Mouse (Mus musculus) neural tube, embryonic 15.5 days (tissue): ENCODE data around the gene Tbcd. TPM values are rescaled to one million over a fixed set of nuclear protein-coding genes. Genes with fewer than 3 reads are reported as not detected.

Experiments
- ATAC-seq: fragments of 200-750 bp; cut with Nextera tagmentation; 2 replicates; pipeline ENCODE4 v1.8.0; 2017; ENCODE audit warnings: mild to moderate bottlenecking, moderate TSS enrichment, moderate library complexity; ENCODE audit not compliant: low FRiP score
- H3K27ac ChIP-seq: fragments of 300-500 bp; sonication (generic); replicated peaks from 2 replicates; pipeline ENCODE4 v1.5.1; 2015; ENCODE audit warnings: mild to moderate bottlenecking, inconsistent platforms
- H3K27me3 ChIP-seq: fragments of 300-500 bp; sonication (generic); replicated peaks from 2 replicates; pipeline ENCODE4 v1.6.1; 2015; ENCODE audit warnings: inconsistent platforms
- H3K36me3 ChIP-seq: fragments of 300-500 bp; sonication (generic); 2 replicates; pipeline ENCODE4 v1.6.1; 2015; ENCODE audit warnings: inconsistent platforms
- H3K4me1 ChIP-seq: fragments of 300-500 bp; sonication (generic); 2 replicates; pipeline ENCODE4 v1.6.1; 2015; ENCODE audit warnings: inconsistent platforms
- H3K4me2 ChIP-seq: fragments of 300-500 bp; sonication (generic); 2 replicates; pipeline ENCODE4 v1.6.1; 2015; ENCODE audit warnings: inconsistent platforms, mild to moderate bottlenecking, moderate library complexity
- H3K4me3 ChIP-seq: fragments of 300-500 bp; sonication (generic); replicated peaks from 2 replicates; pipeline ENCODE4 v1.5.1; 2015; ENCODE audit warnings: mild to moderate bottlenecking, inconsistent platforms
- H3K9ac ChIP-seq: fragments of 300-500 bp; sonication (generic); replicated peaks from 2 replicates; pipeline ENCODE4 v1.6.1; 2015; ENCODE audit warnings: mild to moderate bottlenecking, inconsistent platforms
- H3K9me3 ChIP-seq: fragments of 300-500 bp; sonication (generic); replicated peaks from 2 replicates; pipeline ENCODE4 v1.6.1; 2016; ENCODE audit warnings: inconsistent platforms
- WGBS: fragments of 180-500 bp; shearing (Covaris S2); methylation state at CpG from one replicate; pipeline ENCODE4 v1.1.7; 2015; ENCODE audit warnings: mixed read lengths; 5-methylcytosine and 5-hydroxymethylcytosine counted together
- polyA plus RNA-seq: library from polyadenylated mRNA; unstranded; fragments of >200 nt; fragmentation: Nextera tagmentation; extraction: Ambion mirVana; gene quantifications from 2 replicates; pipeline ENCODE4 v1.2.1, GENCODE M21; 2015

The Tbcd gene
- polyA plus RNA-seq, 1 experiment from 2014 or later, result 56.8 TPM

DNA sequence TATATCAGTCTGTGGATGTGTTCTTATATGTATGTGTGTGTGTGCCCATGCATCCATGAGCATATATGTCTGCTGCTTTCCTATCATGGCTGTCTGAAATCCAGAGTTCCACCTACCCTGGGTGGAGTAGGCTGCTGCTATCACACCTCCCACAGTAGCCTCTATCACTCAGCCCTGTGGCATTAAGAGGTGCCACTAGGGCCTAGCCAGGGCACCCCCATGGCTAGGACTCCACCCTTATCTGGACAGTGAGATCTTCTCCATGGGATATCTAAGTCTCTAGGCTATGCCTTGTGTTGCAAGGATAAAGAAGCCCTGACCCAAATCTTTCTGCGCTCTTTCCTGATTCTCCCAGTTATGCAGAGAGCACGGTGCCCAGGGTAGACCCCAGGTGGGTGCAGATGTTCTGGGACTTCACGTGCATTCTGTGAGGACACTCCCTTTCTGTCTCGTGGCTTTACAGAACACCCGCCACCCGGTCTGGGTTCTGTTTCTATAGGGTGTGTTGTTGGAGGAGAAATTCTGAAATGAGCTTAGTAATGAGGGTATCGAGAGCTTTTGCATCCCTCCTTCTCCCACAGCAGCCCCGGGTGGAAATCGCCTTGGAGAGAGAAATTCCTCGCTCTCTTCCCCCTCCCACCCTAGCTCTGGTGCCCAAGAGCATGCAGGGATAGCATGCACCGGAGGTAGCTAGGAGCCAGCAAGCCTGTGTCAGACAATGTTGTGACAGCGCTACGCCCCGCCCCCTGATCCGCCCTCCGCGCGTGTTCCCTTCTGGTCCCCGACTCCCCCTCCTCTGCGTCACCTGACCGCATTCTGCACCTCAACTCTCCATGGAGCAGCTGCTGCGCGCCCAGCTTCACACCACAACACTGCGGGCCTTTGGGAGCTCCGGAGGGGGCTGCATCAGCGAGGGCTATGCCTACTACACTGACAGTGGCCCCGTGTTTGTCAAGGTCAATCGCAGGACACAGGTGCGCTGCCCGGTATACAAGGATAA, 17.3 kb upstream of the Tbcd start, which contains the start of gene Fn3k:
Gene Fn3k, plus strand, starts transcription at position 758 of the 1,000 bp plus-strand sequence.
- 4% methylated on average over 30 of the region's 30 CpGs for WGBS
- Histone ChIP-seq H3K4me2 (peak within 1 kb of the TSS; percentile 83), H3K27me3 (no peaks in the 10 kb centered on the region), H3K9me3 (no peaks in the 10 kb centered on the region), H3K9ac (peak within 1 kb of the TSS; percentile 61), H3K27ac (peak within 1 kb of the TSS; percentile 80), H3K36me3 (peaks cover 8% of the 10 kb centered on the region), H3K4me1 (peaks cover 26% of the 10 kb centered on the region), H3K4me3 (peak within 1 kb of the TSS; percentile 53)
- ATAC-seq, result peak; percentile 98

DNA sequence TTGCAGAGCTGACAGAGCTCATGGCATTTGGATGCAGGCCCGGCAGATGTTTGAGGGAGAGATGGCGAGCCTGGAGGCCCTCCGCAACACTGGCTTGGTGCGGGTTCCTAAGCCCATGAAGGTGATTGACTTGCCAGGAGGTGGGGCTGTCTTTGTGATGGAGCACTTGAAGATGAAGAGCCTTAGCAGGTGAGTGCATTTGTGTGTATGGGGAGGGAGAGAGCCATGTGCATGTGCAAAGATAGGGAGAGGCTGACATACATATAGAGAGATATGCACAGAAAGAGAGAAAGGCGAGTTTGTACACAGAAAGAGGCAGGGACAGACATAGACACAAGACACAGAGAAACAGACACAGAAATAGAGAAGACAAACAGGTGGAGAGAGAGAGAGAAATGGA, 14.5 kb upstream of the Tbcd start:
- Histone ChIP-seq H3K27ac (no peak overlapping the region), H3K9ac (no peak overlapping the region), H3K4me2 (no peak overlapping the region), H3K4me1 (peaks cover 26% of the 10 kb centered on the region), H3K4me3 (no peak overlapping the region), H3K9me3 (no peaks in the 10 kb centered on the region), H3K27me3 (no peaks in the 10 kb centered on the region), H3K36me3 (no peaks in the 10 kb centered on the region)
- 83% methylated on average over 5 of the region's 5 CpGs for whole genome bisulfite sequencing
- ATAC-seq, result no peak

DNA sequence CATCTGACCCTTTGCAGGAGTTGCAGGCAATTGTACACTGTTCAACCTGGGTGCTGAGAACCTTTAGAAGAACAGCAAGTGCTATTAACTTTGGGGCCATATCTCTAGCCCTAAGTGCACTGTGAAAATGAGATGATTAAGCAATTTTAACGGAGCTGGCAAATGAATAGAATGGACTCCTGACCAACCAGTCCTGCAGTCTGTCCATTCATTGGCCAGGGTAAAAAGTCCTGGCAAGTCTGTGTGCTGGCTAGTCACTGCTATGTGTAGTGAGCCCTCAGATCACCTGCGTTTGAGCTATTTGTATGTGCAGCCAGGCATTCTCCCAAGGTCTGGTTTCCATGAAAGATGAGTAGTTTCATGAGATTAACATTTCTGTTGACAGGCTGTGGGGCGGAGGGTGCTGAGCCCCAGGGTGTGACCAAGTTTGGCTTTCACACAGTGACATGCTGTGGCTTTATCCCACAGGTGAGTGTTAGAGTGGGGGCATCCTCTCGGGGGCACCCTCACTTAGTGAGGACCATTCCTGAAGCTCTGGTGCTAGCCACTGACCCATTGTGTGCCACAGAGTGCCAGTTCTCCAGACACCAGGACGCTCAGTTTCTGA, 12.0 kb upstream of the Tbcd start:
- Histone ChIP-seq H3K9ac (no peak overlapping the region), H3K36me3 (no peaks in the 10 kb centered on the region), H3K27ac (no peak overlapping the region), H3K9me3 (no peaks in the 10 kb centered on the region), H3K4me2 (no peak overlapping the region), H3K27me3 (no peaks in the 10 kb centered on the region), H3K4me1 (peaks cover 10% of the 10 kb centered on the region), H3K4me3 (no peak overlapping the region)
- WGBS, result 75% methylated on average over 5 of the region's 5 CpGs
- ATAC-seq, result no peak

DNA sequence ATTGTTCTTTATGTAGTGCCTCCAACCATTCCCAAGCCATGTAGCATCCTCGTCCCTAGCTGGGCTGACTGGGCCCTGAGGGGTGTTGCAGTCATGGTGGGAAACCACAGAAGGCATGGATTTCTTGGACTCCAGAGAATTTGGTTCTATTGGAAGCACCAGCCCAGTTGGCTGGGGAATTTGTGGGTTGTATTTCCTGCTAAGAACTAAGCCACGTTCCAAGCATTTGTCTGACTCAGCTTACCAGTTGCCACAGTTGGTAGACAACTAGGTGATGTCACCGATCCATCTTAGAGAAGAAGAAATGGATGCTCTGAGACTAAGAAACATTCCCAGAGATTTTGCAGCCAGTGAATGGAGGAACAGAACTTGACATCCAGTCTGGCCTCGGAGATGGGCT, 10.1 kb upstream of the Tbcd start:
- no peak overlapping the region for H3K4me2 ChIP-seq
- H3K9me3 ChIP-seq, result no peaks in the 10 kb centered on the region
- no peaks in the 10 kb centered on the region; the same call in 1 of the 2 replicates for H3K4me1 ChIP-seq
- 89% methylated on average over 4 of the region's 4 CpGs for WGBS
- H3K4me3 ChIP-seq, result no peak overlapping the region
- no peaks in the 10 kb centered on the region for H3K27me3 ChIP-seq
- no peak for ATAC-seq
- H3K9ac ChIP-seq, result no peak overlapping the region
- no peaks in the 10 kb centered on the region for H3K36me3 ChIP-seq
- no peak overlapping the region for H3K27ac ChIP-seq

DNA sequence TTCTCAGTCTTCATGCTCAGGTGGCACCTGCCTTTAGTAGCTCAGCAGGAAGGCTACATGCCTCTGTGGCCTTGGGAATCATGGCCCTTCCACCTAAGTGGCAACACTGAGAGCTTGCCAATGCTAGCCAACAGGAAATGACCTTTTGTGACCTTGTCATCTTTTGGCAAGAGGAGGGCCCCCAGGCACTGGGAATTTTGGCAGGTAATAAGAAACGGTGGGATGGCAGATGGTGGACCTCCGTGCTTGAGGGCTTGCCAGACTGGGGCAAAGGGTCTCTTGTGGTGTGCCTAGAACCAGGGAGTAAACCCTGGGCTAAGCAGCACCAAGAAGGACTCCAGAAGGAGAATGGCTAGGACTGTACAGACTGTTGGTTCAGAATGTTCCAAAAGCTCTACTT, 9.7 kb upstream of the Tbcd start:
- Histone ChIP-seq H3K4me2 (no peak overlapping the region), H3K9ac (no peak overlapping the region), H3K36me3 (no peaks in the 10 kb centered on the region), H3K4me3 (no peak overlapping the region), H3K4me1 (no peaks in the 10 kb centered on the region; the same call in 1 of the 2 replicates), H3K27me3 (no peaks in the 10 kb centered on the region), H3K9me3 (no peaks in the 10 kb centered on the region), H3K27ac (no peak overlapping the region)
- no peak for ATAC-seq
- 78% methylated on average over 2 of the region's 2 CpGs for WGBS

DNA sequence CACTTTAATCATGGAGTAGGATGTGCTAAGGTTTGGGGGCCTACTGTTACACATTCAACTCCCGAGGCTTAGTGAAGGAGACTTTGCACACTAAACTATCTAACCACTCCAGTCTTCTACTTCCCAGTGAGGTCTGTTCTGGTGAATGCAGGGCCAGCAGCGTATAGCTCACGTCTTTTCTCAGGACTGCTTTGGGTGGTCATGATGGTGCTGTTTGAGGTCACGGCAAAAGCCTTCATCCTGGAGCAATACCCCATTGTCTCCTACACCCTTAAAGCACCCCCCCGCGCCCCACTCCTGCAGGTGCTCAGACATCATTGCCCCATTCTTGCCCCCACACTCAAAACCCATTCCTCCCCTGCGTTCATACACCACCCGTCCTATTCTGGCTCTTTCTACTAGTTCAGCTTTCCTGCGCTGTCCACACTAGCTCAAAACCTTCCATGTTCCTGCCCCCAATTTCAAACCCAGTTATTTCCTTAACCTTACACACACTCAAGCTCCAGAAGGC, 478 bp upstream of the Tbcd start:
- peak; percentile 26 for ATAC-seq
- Histone ChIP-seq H3K4me1 (peaks cover 25% of the 10 kb centered on the region), H3K36me3 (no peaks in the 10 kb centered on the region), H3K9ac (peak overlapping the region; percentile 71), H3K4me3 (peak overlapping the region; percentile 80), H3K4me2 (peak overlapping the region; percentile 75), H3K9me3 (no peaks in the 10 kb centered on the region), H3K27me3 (no peaks in the 10 kb centered on the region), H3K27ac (peak overlapping the region; percentile 83)
- WGBS, result 14% methylated on average over 9 of the region's 9 CpGs

DNA sequence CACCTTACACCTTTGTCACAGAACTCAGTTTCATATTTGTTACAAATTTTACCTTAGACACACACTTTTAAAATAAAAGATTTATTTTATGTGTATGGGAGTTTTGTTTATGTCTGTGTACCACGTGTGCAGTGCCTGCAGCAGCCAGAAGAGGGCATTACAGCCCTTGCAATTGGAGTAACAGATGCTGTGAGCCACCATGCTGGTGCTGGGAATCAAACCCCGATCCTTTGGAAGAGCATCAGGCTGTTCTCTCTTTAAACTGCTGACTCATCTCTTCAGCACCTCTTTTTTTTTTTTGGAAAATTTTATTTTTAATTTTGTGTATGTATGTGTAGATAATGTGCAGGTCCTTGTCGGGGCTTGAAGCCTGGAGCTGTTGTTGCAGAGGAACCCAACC, 6.1 kb downstream of the Tbcd start:
- H3K9me3 ChIP-seq, result no peaks in the 10 kb centered on the region
- H3K4me2 ChIP-seq, result no peak overlapping the region
- H3K4me1 ChIP-seq, result peaks cover 13% of the 10 kb centered on the region
- no peak overlapping the region for H3K4me3 ChIP-seq
- peaks cover 48% of the 10 kb centered on the region for H3K36me3 ChIP-seq
- no peaks in the 10 kb centered on the region for H3K27me3 ChIP-seq
- ATAC-seq, result no peak
- no peak overlapping the region for H3K9ac ChIP-seq
- no peak overlapping the region for H3K27ac ChIP-seq
- WGBS, result 96% methylated on average over 3 of the region's 3 CpGs

DNA sequence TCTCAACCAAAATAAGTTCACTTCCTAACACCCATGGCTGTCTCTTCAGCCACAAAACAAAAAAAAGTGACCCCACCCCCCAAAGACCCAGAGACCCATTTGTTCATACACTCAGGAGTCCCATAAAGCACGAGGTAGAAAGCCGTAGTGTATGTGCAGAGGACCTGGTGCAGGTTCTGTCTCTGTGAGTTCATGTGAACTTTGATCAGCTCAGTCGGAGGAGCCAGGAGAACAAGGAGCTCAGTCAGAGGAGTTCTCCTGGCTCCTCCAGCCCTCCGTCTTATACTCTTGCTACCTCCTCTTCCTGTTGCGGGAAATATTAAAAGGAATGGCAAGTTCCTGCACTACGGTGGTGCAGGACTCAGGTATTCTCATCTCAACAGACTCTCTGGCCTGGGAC, 15.7 kb downstream of the Tbcd start:
- peaks cover 57% of the 10 kb centered on the region for H3K36me3 ChIP-seq
- H3K4me2 ChIP-seq, result no peak overlapping the region
- H3K4me1 ChIP-seq, result no peaks in the 10 kb centered on the region
- no peak for ATAC-seq
- H3K27me3 ChIP-seq, result no peaks in the 10 kb centered on the region
- no peaks in the 10 kb centered on the region for H3K9me3 ChIP-seq
- H3K27ac ChIP-seq, result no peak overlapping the region
- no peak overlapping the region for H3K4me3 ChIP-seq
- WGBS, result 93% methylated on average over 6 of the region's 6 CpGs
- H3K9ac ChIP-seq, result no peak overlapping the region

DNA sequence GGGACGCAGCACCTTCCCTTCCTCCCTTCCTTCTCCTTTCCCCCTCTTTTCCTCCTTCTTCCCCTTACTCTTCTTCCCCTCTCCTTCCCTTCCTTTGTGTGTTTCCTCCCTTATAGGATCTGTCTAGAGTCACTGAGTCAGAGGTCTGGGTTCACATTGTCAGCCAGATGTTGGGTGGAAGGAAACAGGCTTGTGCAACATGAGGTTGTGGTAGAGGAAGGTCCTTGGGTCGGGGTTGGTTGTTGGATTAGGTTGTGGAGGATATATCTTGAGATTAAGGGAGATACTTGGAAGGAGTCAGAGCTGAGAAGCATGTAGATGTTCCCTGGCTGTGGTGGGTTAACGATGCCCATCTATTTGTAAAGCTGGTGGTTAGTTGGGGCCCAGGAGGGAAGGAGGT, 23.1 kb downstream of the Tbcd start:
- H3K4me1 ChIP-seq, result no peaks in the 10 kb centered on the region
- H3K9ac ChIP-seq, result no peak overlapping the region
- H3K4me3 ChIP-seq, result no peak overlapping the region
- no peak overlapping the region for H3K4me2 ChIP-seq
- H3K36me3 ChIP-seq, result peaks cover 38% of the 10 kb centered on the region
- ATAC-seq, result no peak
- WGBS, result 92% methylated on average over 3 of the region's 3 CpGs
- H3K27me3 ChIP-seq, result no peaks in the 10 kb centered on the region
- no peak overlapping the region for H3K27ac ChIP-seq
- H3K9me3 ChIP-seq, result no peaks in the 10 kb centered on the region

DNA sequence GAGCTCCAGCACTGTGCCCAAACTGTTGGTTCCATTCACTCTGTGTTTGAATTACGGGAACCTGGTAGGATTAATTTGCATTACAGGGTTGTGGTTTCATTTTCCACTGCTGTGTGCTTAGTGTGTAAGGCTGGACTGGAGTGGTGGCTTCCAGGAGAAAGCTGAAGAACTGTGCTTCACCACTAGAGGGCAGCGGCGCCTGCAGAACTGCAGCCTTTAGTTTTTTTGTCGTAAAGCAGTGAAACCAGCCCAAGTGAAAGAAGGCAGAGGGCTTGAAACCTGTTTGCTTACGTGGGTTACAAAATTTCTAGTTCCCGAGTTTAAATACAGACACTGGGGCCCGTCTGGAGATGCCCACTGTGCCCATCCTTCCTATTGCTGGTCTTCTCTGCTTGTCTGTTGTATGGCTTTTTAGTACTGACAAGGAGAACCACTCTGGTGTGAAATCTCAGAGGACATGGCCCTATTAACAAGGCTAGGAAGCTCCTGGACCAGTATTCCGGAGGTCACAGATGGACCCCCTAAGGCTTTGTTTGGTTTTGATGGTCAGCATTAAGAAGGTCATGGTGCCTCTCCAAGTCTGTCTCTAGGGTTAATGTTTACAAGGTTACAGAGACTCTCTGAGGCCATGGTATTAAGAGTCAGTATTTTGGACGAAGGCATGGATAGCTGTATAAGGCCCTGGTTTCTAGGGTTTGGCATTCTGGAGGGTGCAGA, 24.1 kb downstream of the Tbcd start:
- 40% methylated on average over 9 of the region's 9 CpGs for WGBS
- H3K27ac ChIP-seq, result no peak overlapping the region

DNA sequence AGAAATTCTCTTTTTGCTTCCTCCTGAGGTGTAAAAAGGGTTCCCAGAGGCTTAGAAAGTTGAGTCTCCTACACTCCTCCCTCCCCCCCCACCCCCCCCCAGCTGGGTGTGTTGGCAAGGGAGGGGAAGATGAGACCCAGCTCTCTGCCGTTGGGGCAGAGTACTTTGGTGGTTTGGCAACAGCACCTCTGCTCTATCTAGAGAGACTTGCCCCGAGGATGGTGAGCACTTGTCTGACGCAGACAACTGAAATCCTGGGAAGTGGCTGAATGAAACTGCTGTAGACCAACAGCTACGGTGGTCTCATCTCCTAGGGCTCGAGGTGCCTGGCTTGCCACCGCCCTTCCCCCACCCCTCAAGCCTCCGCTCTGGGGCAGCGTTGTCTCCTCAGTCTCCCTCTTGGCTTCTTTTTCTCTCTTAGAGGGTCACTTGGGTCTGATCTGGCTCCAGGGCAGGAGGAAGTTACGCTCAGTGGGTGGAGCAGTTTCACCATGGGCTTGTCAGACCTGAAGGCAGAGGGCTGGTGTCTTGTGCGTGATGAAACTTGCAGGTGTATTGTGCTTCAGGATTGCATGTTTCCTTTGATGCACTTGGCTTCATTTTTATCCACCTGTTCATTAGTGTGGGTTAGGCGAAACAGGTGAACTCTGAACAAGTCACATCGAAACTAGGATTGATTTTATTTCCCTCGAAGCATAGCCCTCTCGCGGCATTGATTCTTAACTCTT, 27.9 kb downstream of the Tbcd start:
- WGBS, result 92% methylated on average over 15 of the region's 15 CpGs
- no peak for ATAC-seq
- no peak overlapping the region for H3K27ac ChIP-seq
- H3K27me3 ChIP-seq, result no peaks in the 10 kb centered on the region
- H3K9ac ChIP-seq, result no peak overlapping the region
- no peaks in the 10 kb centered on the region for H3K9me3 ChIP-seq
- no peak overlapping the region for H3K4me3 ChIP-seq
- H3K36me3 ChIP-seq, result peaks cover 35% of the 10 kb centered on the region
- H3K4me1 ChIP-seq, result no peaks in the 10 kb centered on the region
- H3K4me2 ChIP-seq, result no peak overlapping the region

More for the DNA sequence above, 24.1 kb downstream of the Tbcd start:
- Histone ChIP-seq H3K4me3 (no peak overlapping the region), H3K27me3 (no peaks in the 10 kb centered on the region), H3K9me3 (no peaks in the 10 kb centered on the region), H3K4me1 (no peaks in the 10 kb centered on the region), H3K4me2 (no peak overlapping the region), H3K9ac (no peak overlapping the region), H3K36me3 (peaks cover 36% of the 10 kb centered on the region)
- no peak for ATAC-seq
